Mouse (Mus musculus) midbrain, embryonic 16.5 days (tissue): Measurements from ENCODE around the gene Mllt10. TPM values are rescaled to one million over a fixed set of nuclear protein-coding genes. Genes with fewer than 3 reads are reported as not detected.

Experiments
- ATAC-seq: fragments of 200-750 bp; cut with Nextera tagmentation; 2 replicates; pipeline ENCODE4 v1.8.0; 2017; ENCODE audit warnings: moderate TSS enrichment
- H3K27ac ChIP-seq: fragments of 300-500 bp; sonication (generic); 2 replicates; pipeline ENCODE4 v1.5.1; 2014; ENCODE audit warnings: mild to moderate bottlenecking, low read length, mixed read lengths
- H3K27me3 ChIP-seq: fragments of 300-500 bp; sonication (generic); 2 replicates; pipeline ENCODE4 v1.6.1; 2014; ENCODE audit warnings: low read depth, low read length, mixed read lengths; ENCODE audit not compliant: control insufficient read depth, insufficient read depth
- H3K36me3 ChIP-seq: fragments of 300-500 bp; sonication (generic); 2 replicates; pipeline ENCODE4 v1.6.1; 2014; ENCODE audit warnings: mild to moderate bottlenecking, low read length, moderate library complexity, mixed read lengths; ENCODE audit not compliant: control insufficient read depth, insufficient read depth
- H3K4me1 ChIP-seq: fragments of 300-500 bp; sonication (generic); 2 replicates; pipeline ENCODE4 v1.6.1; 2014; ENCODE audit warnings: mild to moderate bottlenecking, low read length, mixed read lengths; ENCODE audit not compliant: control insufficient read depth, insufficient read depth
- H3K4me2 ChIP-seq: fragments of 300-500 bp; sonication (generic); 2 replicates; pipeline ENCODE4 v1.6.1; 2014; ENCODE audit warnings: mild to moderate bottlenecking, low read length, mixed read lengths
- H3K4me3 ChIP-seq: fragments of 300-500 bp; sonication (generic); 2 replicates; pipeline ENCODE4 v1.5.1; 2014; ENCODE audit warnings: low read depth, mild to moderate bottlenecking, low read length, moderate library complexity, mixed read lengths
- H3K9ac ChIP-seq: fragments of 300-500 bp; sonication (generic); 2 replicates; pipeline ENCODE4 v1.6.1; 2014; ENCODE audit warnings: low read depth, low read length, mixed read lengths
- H3K9me3 ChIP-seq: fragments of 300-500 bp; sonication (generic); replicated peaks from 2 replicates; pipeline ENCODE4 v1.6.1; 2014; ENCODE audit warnings: mild to moderate bottlenecking, low read length, mixed read lengths; ENCODE audit not compliant: control insufficient read depth, poor library complexity, severe bottlenecking
- WGBS: fragments of 180-500 bp; shearing (Covaris S2); extraction: QIAGEN DNeasy Blood & Tissue Kit; methylation state at CpG from one replicate; pipeline ENCODE4 v1.1.7; 2014; 5-methylcytosine and 5-hydroxymethylcytosine counted together
- polyA plus RNA-seq: library from polyadenylated mRNA; unstranded; fragments of >200 nt; fragmentation: Nextera tagmentation; extraction: Ambion mirVana; gene quantifications from 2 replicates; pipeline ENCODE4 v1.2.1, GENCODE M21; 2015

The Mllt10 gene
- polyA plus RNA-seq: 43.7 and 45.8 TPM in 2 replicates

GRCm38 (mm10) chr2:18055016-18055928 lies at the start of gene Mllt10:
Gene Mllt10 (plus strand): TSS chr2:18055237.
- ATAC-seq: no peak
- Histone ChIP-seq H3K4me3 (peak within 1 kb of the TSS; percentile 72), H3K9ac (peak within 1 kb of the TSS; percentile 86), H3K4me2 (peak within 1 kb of the TSS; percentile 90), H3K4me1 (peaks cover 28% of the 10 kb centered on the region), H3K27ac (peak within 1 kb of the TSS; percentile 98), H3K27me3 (no peaks in the 10 kb centered on the region), H3K9me3 (no peaks in the 10 kb centered on the region), H3K36me3 (no peaks in the 10 kb centered on the region)
- WGBS: 8% methylated on average over 20 of the region's 20 CpGs

- Histone ChIP-seq H3K4me2 (no peak overlapping the region), H3K9me3 (no peaks in the 10 kb centered on the region), H3K27ac (no peak overlapping the region), H3K27me3 (no peaks in the 10 kb centered on the region), H3K4me1 (no peaks in the 10 kb centered on the region), H3K36me3 (no peaks in the 10 kb centered on the region), H3K9ac (no peak overlapping the region), H3K4me3 (no peak overlapping the region)
- WGBS: 89% methylated on average over 6 of the region's 6 CpGs
- no peak for ATAC-seq
These were observed 43.8 kb upstream of the Mllt10 start for GRCm38 (mm10) chr2:18011226-18011625.

- Histone ChIP-seq H3K27me3 (no peaks in the 10 kb centered on the region), H3K4me3 (no peak overlapping the region), H3K9ac (no peak overlapping the region), H3K27ac (no peak overlapping the region), H3K4me2 (no peak overlapping the region), H3K4me1 (no peaks in the 10 kb centered on the region), H3K9me3 (no peaks in the 10 kb centered on the region), H3K36me3 (no peaks in the 10 kb centered on the region)
- 91% methylated on average over 3 of the region's 3 CpGs for WGBS
- ATAC-seq: no peak
These were observed 42.2 kb upstream of the Mllt10 start for GRCm38 (mm10) chr2:18012866-18013265.

- H3K4me3 ChIP-seq: no peak overlapping the region
- H3K4me1 ChIP-seq: no peaks in the 10 kb centered on the region
- H3K9me3 ChIP-seq: no peaks in the 10 kb centered on the region
- H3K9ac ChIP-seq: no peak overlapping the region
- no peak overlapping the region for H3K4me2 ChIP-seq
- no peaks in the 10 kb centered on the region for H3K27me3 ChIP-seq
- H3K36me3 ChIP-seq: no peaks in the 10 kb centered on the region
- 35% methylated on average over 3 of the region's 3 CpGs for WGBS
- no peak overlapping the region for H3K27ac ChIP-seq
- ATAC-seq: no peak
These were observed 39.5 kb upstream of the Mllt10 start for GRCm38 (mm10) chr2:18015581-18015980.

GRCm38 (mm10) chr2:18016639-18017038 lies 38.4 kb upstream of the Mllt10 start:
- no peak overlapping the region for H3K9ac ChIP-seq
- ATAC-seq: no peak
- H3K4me2 ChIP-seq: no peak overlapping the region
- H3K4me3 ChIP-seq: no peak overlapping the region
- H3K4me1 ChIP-seq: no peaks in the 10 kb centered on the region
- no peak overlapping the region for H3K27ac ChIP-seq
- H3K9me3 ChIP-seq: no peaks in the 10 kb centered on the region
- H3K36me3 ChIP-seq: no peaks in the 10 kb centered on the region
- no peaks in the 10 kb centered on the region for H3K27me3 ChIP-seq
- WGBS: 94% methylated on average over 1 of the region's 1 CpGs

GRCm38 (mm10) chr2:18017321-18017720 lies 37.7 kb upstream of the Mllt10 start:
- H3K27me3 ChIP-seq: no peaks in the 10 kb centered on the region
- no peak for ATAC-seq
- no peaks in the 10 kb centered on the region for H3K4me1 ChIP-seq
- H3K36me3 ChIP-seq: no peaks in the 10 kb centered on the region
- H3K4me3 ChIP-seq: no peak overlapping the region
- H3K4me2 ChIP-seq: no peak overlapping the region
- H3K9ac ChIP-seq: no peak overlapping the region
- no peak overlapping the region for H3K27ac ChIP-seq
- 93% methylated on average over 6 of the region's 6 CpGs for WGBS
- no peaks in the 10 kb centered on the region for H3K9me3 ChIP-seq

- Histone ChIP-seq H3K27me3 (no peaks in the 10 kb centered on the region), H3K4me1 (no peaks in the 10 kb centered on the region), H3K36me3 (no peaks in the 10 kb centered on the region), H3K4me3 (no peak overlapping the region), H3K27ac (no peak overlapping the region), H3K9me3 (no peaks in the 10 kb centered on the region), H3K4me2 (no peak overlapping the region), H3K9ac (no peak overlapping the region)
- 77% methylated on average over 1 of the region's 1 CpGs for WGBS
- no peak for ATAC-seq
These were observed 35.9 kb upstream of the Mllt10 start for GRCm38 (mm10) chr2:18019122-18019521.

GRCm38 (mm10) chr2:18022886-18023285 lies 32.2 kb upstream of the Mllt10 start:
- H3K27ac ChIP-seq: no peak overlapping the region
- WGBS: 72% methylated on average over 1 of the region's 1 CpGs
- H3K4me1 ChIP-seq: peaks cover 11% of the 10 kb centered on the region
- H3K9ac ChIP-seq: no peak overlapping the region
- H3K4me3 ChIP-seq: no peak overlapping the region
- no peak overlapping the region for H3K4me2 ChIP-seq
- no peaks in the 10 kb centered on the region for H3K36me3 ChIP-seq
- ATAC-seq: no peak
- H3K27me3 ChIP-seq: no peaks in the 10 kb centered on the region
- H3K9me3 ChIP-seq: no peaks in the 10 kb centered on the region

- no peak for ATAC-seq
- Histone ChIP-seq H3K4me2 (no peak overlapping the region; the same call in 1 of the 2 replicates), H3K27ac (no peak overlapping the region)
These were observed 29.9 kb upstream of the Mllt10 start for GRCm38 (mm10) chr2:18025116-18025515.

More at GRCm38 (mm10) chr2:18025116-18025515, 29.9 kb upstream of the Mllt10 start:
- H3K4me1 ChIP-seq: peaks cover 15% of the 10 kb centered on the region
- no peak overlapping the region for H3K4me3 ChIP-seq
- no peaks in the 10 kb centered on the region for H3K36me3 ChIP-seq
- no peaks in the 10 kb centered on the region for H3K27me3 ChIP-seq
- no peaks in the 10 kb centered on the region for H3K9me3 ChIP-seq
- no peak overlapping the region for H3K9ac ChIP-seq
- 36% methylated on average over 5 of the region's 5 CpGs for WGBS
